Mouse (Mus musculus) liver, embryonic 13.5 days (tissue): ENCODE results near the gene Gdf3. TPM values are rescaled to one million over a fixed set of nuclear protein-coding genes. Genes with fewer than 3 reads are reported as not detected.

Source experiments
- ATAC-seq: fragments of 200-750 bp; cut with Nextera tagmentation; 2 replicates; pipeline ENCODE4 v1.8.0; 2017; ENCODE audit warnings: low read depth, mild to moderate bottlenecking, moderate number of reproducible peaks, moderate library complexity
- DNase-seq: peaks from one replicate; pipeline ENCODE4 v3.0.0; 2022
- H3K27ac ChIP-seq: fragments of 300-500 bp; sonication (generic); 2 replicates; pipeline ENCODE4 v1.5.1; 2015; ENCODE audit warnings: moderate library complexity, mild to moderate bottlenecking, inconsistent platforms
- H3K27me3 ChIP-seq: fragments of 300-500 bp; sonication (generic); 2 replicates; pipeline ENCODE4 v1.6.1; 2015; ENCODE audit warnings: mild to moderate bottlenecking, inconsistent platforms
- H3K36me3 ChIP-seq: fragments of 300-500 bp; sonication (generic); 2 replicates; pipeline ENCODE4 v1.6.1; 2015; ENCODE audit warnings: mild to moderate bottlenecking, inconsistent platforms
- H3K4me1 ChIP-seq: fragments of 300-500 bp; sonication (generic); replicated peaks from 2 replicates; pipeline ENCODE4 v1.6.1; 2015; ENCODE audit warnings: inconsistent platforms
- H3K4me2 ChIP-seq: fragments of 300-500 bp; sonication (generic); 2 replicates; pipeline ENCODE4 v1.6.1; 2015; ENCODE audit warnings: inconsistent platforms, mild to moderate bottlenecking, moderate library complexity
- H3K4me3 ChIP-seq: fragments of 300-500 bp; sonication (generic); replicated peaks from 2 replicates; pipeline ENCODE4 v1.5.1; 2015; ENCODE audit warnings: mild to moderate bottlenecking, inconsistent platforms
- H3K9ac ChIP-seq: fragments of 300-500 bp; sonication (generic); 2 replicates; pipeline ENCODE4 v1.6.1; 2015; ENCODE audit warnings: mild to moderate bottlenecking, inconsistent platforms
- H3K9me3 ChIP-seq: fragments of 300-500 bp; sonication (generic); replicated peaks from 2 replicates; pipeline ENCODE4 v1.6.1; 2016; ENCODE audit warnings: inconsistent platforms
- WGBS: fragments of 180-500 bp; shearing (Covaris S2); methylation state at CpG from one replicate; pipeline ENCODE4 v1.1.7; 2015; ENCODE audit not compliant: insufficient replicate concordance; 5-methylcytosine and 5-hydroxymethylcytosine counted together
- polyA plus RNA-seq: library from polyadenylated mRNA; unstranded; fragments of >200 nt; fragmentation: Nextera tagmentation; extraction: Ambion mirVana; gene quantifications from 2 replicates; pipeline ENCODE4 v1.2.1, GENCODE M21; 2015

Gene Gdf3
- polyA plus RNA-seq, 1 experiment from 2014 or later, result 5.6 TPM

- ATAC-seq, result no peak
- no peak overlapping the region for H3K4me2 ChIP-seq
- 0 out of 2 replicates have a peak, but pooled peaks cover 6% of the 10 kb centered on the region for H3K4me1 ChIP-seq
- H3K27me3 ChIP-seq, result peaks cover 7% of the 10 kb centered on the region; the same call in 1 of the 2 replicates
- no peak overlapping the region for H3K27ac ChIP-seq
- H3K4me3 ChIP-seq, result no peak overlapping the region
- no peaks in the 10 kb centered on the region for H3K9me3 ChIP-seq
- no peaks in the 10 kb centered on the region for H3K36me3 ChIP-seq
- WGBS, result 3% methylated on average over 6 of the region's 6 CpGs
- peak; percentile 23 for DNase-seq
- no peak overlapping the region for H3K9ac ChIP-seq
Measured at GRCm38 (mm10) chr6:122562463-122562862, 47.4 kb downstream of the Gdf3 start.

DNA sequence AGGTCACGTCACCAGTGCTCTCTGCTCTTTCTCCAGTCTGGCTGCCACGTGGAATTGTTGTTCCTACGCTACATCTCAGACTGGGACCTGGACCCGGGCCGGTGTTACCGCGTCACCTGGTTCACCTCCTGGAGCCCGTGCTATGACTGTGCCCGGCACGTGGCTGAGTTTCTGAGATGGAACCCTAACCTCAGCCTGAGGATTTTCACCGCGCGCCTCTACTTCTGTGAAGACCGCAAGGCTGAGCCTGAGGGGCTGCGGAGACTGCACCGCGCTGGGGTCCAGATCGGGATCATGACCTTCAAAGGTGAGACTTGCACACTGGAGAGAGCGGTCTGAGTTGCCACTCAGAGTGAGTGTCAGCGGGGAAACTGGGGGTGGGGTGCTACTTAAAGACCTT lies 48.9 kb downstream of the Gdf3 start:
- Histone ChIP-seq H3K4me2 (no peak overlapping the region), H3K9ac (no peak overlapping the region), H3K36me3 (no peaks in the 10 kb centered on the region), H3K27ac (no peak overlapping the region), H3K9me3 (no peaks in the 10 kb centered on the region), H3K27me3 (peaks cover 9% of the 10 kb centered on the region; the same call in 1 of the 2 replicates), H3K4me3 (no peak overlapping the region), H3K4me1 (0 out of 2 replicates have a peak, but pooled peaks cover 6% of the 10 kb centered on the region)
- DNase-seq, result no peak
- WGBS, result 70% methylated on average over 20 of the region's 20 CpGs
- 0 out of 2 replicates have a peak, but pooled peaks have one; percentile 20 for ATAC-seq

GRCm38 (mm10) chr6:122560427-122560826 lies 49.5 kb downstream of the Gdf3 start:
- H3K4me1 ChIP-seq, result 0 out of 2 replicates have a peak, but pooled peaks cover 6% of the 10 kb centered on the region
- H3K27me3 ChIP-seq, result peaks cover 12% of the 10 kb centered on the region
- no peak overlapping the region for H3K27ac ChIP-seq
- H3K36me3 ChIP-seq, result no peaks in the 10 kb centered on the region
- ATAC-seq, result no peak
- H3K4me2 ChIP-seq, result 0 out of 2 replicates have a peak overlapping the region, but pooled peaks have one; percentile 14
- DNase-seq, result peak; percentile 58
- H3K9ac ChIP-seq, result no peak overlapping the region
- WGBS, result 13% methylated on average over 17 of the region's 17 CpGs
- no peak overlapping the region for H3K4me3 ChIP-seq
- no peaks in the 10 kb centered on the region for H3K9me3 ChIP-seq

DNA sequence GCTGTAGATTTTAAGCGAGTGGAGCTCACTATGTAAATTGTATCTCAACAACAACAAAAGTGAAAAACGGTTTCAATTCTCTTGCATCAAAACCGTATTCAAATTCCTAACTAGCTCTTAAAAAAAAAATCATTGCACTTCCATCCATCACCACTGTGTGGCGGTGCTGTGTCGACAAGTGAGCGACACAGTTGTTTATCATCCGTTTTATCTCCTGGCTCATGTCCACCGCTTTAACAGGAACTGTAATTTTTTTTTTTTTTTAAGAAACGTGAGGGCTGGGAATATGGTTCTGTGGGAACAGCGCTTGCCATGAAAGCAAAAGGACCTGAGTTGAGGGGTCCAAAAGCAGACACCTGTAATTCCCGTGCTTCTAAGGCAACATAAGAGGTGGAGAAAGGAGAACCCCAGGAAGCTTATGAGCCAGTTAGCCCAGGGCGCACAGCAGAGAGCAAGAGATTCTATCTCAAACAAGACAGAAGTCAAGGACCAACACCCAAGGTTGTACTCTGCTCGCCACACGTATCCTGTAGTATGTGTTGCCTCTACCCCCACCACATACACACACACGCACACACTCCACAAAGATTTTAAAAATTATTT lies 52.8 kb downstream of the Gdf3 start:
- no peak overlapping the region for H3K9ac ChIP-seq
- H3K4me1 ChIP-seq, result 0 out of 2 replicates have a peak, but pooled peaks cover 6% of the 10 kb centered on the region
- WGBS, result 19% methylated on average over 15 of the region's 15 CpGs
- no peak for DNase-seq
- peaks cover 10% of the 10 kb centered on the region; the same call in 1 of the 2 replicates for H3K27me3 ChIP-seq
- no peak overlapping the region for H3K4me2 ChIP-seq
- no peaks in the 10 kb centered on the region for H3K36me3 ChIP-seq
- no peak overlapping the region for H3K27ac ChIP-seq
- ATAC-seq, result no peak
- no peaks in the 10 kb centered on the region for H3K9me3 ChIP-seq
- H3K4me3 ChIP-seq, result no peak overlapping the region

Other genes with a start within 250 kb of the Gdf3 start
- 1.3 TPM in 2 replicates for gene Rimklb, start 111.3 kb downstream of the Gdf3 start, polyA plus RNA-seq
- gene Mfap5, start 104.2 kb downstream of the Gdf3 start, polyA plus RNA-seq, result 0.42 and 0.58 TPM in 2 replicates
- gene Aicda, start 56.3 kb downstream of the Gdf3 start, polyA plus RNA-seq, result not detected in 2 replicates
- 2.8 and 3.8 TPM in 2 replicates for gene Apobec1, start 7.6 kb downstream of the Gdf3 start, polyA plus RNA-seq
- not detected in 2 replicates for gene Dppa3, start 16.3 kb upstream of the Gdf3 start, polyA plus RNA-seq
- gene Nanog, start 97.4 kb upstream of the Gdf3 start, polyA plus RNA-seq, result not detected in 2 replicates
- 18.6 and 21.4 TPM in 2 replicates for gene Slc2a3, start 191.6 kb upstream of the Gdf3 start, polyA plus RNA-seq
- gene Foxj2, start 209.8 kb upstream of the Gdf3 start, polyA plus RNA-seq, result 1.0 and 1.2 TPM in 2 replicates
- gene C3ar1, start 246.1 kb upstream of the Gdf3 start, polyA plus RNA-seq, result 1.1 and 1.3 TPM in 2 replicates